In genomic region chr13:37049018-37049417, GRCm38 (mm10) we compare ENCODE assay signal across 17 mouse cellular contexts. TPM values are rescaled to one million over a fixed set of nuclear protein-coding genes. Genes with fewer than 3 reads are reported as not detected.
A peak's percentile ranks its signal among the peaks of the same experiment; 100 is the strongest.
DNase-seq lines count a peak whose midpoint lies in the region; ATAC-seq lines count a peak whose summit lies in the region.
"Had no signal": no experiment of that assay in that cellular context is flagged by ENCODE, and none has a peak within 500 bp of the region (broad histone marks: within the 10 kb centered on the region; RNA-seq: fewer than 3 reads in every experiment).

No protein-coding gene starts in this region.

- H3K27me3 ChIP-seq in forebrain, embryonic 14.5 days (replicated peaks; ENCODE audit: control insufficient read depth, insufficient read depth, low read length): no peaks in the 10 kb centered on the region
- H3K27me3 ChIP-seq: forebrain, embryonic 12.5 days; hindbrain, embryonic 15.5 days; liver, embryonic 13.5 days; midbrain, embryonic 13.5 days had no signal

- H3K36me3 ChIP-seq in forebrain, embryonic 14.5 days (ENCODE audit: control insufficient read depth, insufficient read depth, low read length): no peaks in the 10 kb centered on the region
- H3K36me3 ChIP-seq: forebrain, embryonic 12.5 days; hindbrain, embryonic 15.5 days; liver, embryonic 13.5 days; midbrain, embryonic 13.5 days had no signal

- peak; percentile 66 for ATAC-seq in megakaryocyte, adult 5-6 weeks (ENCODE audit: poor library complexity, severe bottlenecking)
- ATAC-seq in forebrain, embryonic 14.5 days: no peak
- ATAC-seq: intestine, embryonic 16.5 days; midbrain, embryonic 13.5 days had no signal

- 90% methylated on average over 6 of the region's 6 CpGs for WGBS in forebrain, embryonic 14.5 days

- H3K4me2 ChIP-seq in forebrain, embryonic 14.5 days (ENCODE audit: low read length): no peak overlapping the region
- H3K4me2 ChIP-seq: forebrain, embryonic 12.5 days; hindbrain, embryonic 15.5 days; midbrain, embryonic 13.5 days had no signal

- peak; percentile 30 for DNase-seq in heart, adult 8-10 months (ENCODE audit: low spot score)
- no peak for DNase-seq in heart, postnatal 4 days
- DNase-seq in thymus, postnatal 14 days: peak; percentile 29
- no peak for DNase-seq in thymus, adult 18-20 months
- no peak for DNase-seq in layer of hippocampus, adult 11-12 months (ENCODE audit: low spot score)
- DNase-seq in forebrain, embryonic 14.5 days (ENCODE audit: low spot score): no peak
- DNase-seq: cerebellum, postnatal 10 days; left cerebral cortex, postnatal 4 days; liver, embryonic 13.5 days; right cerebral cortex, postnatal 25 days had no signal

- H3K27ac ChIP-seq in forebrain, embryonic 14.5 days (ENCODE audit: low read depth, low read length): no peak overlapping the region
- H3K27ac ChIP-seq: forebrain, embryonic 12.5 days; hindbrain, embryonic 15.5 days; liver, embryonic 13.5 days; midbrain, embryonic 13.5 days; stomach, postnatal 0 days had no signal

- H3K4me3 ChIP-seq in forebrain, embryonic 14.5 days (ENCODE audit: low read depth, low read length): no peak overlapping the region
- H3K4me3 ChIP-seq: forebrain, embryonic 12.5 days; hindbrain, embryonic 15.5 days; liver, embryonic 13.5 days; midbrain, embryonic 13.5 days had no signal

- H3K9ac ChIP-seq in forebrain, embryonic 14.5 days (ENCODE audit: low read length): no peak overlapping the region
- H3K9ac ChIP-seq: forebrain, embryonic 12.5 days; hindbrain, embryonic 15.5 days; liver, embryonic 13.5 days; midbrain, embryonic 13.5 days had no signal

- no peaks in the 10 kb centered on the region for H3K4me1 ChIP-seq in forebrain, embryonic 14.5 days (ENCODE audit: control insufficient read depth, insufficient read depth, low read length)
- H3K4me1 ChIP-seq: forebrain, embryonic 12.5 days; hindbrain, embryonic 15.5 days; liver, embryonic 13.5 days; midbrain, embryonic 13.5 days had no signal

- no peaks in the 10 kb centered on the region for H3K9me3 ChIP-seq in forebrain, embryonic 14.5 days (replicated peaks; ENCODE audit: control insufficient read depth, low read length)
- H3K9me3 ChIP-seq: hindbrain, embryonic 15.5 days; liver, embryonic 13.5 days had no signal

RNA-seq across cellular contexts. Expression of gene F13a1, which starts 1.0 kb away (rescaled TPM):
- total RNA-seq in heart, adult 8-10 months (2022): 10 to 100 TPM; 16.7 to 21.3 (median 19.7) TPM
- total RNA-seq in heart, postnatal 4 days (2021): 1 to 10 TPM; 4.9 to 6.3 TPM
- total RNA-seq in megakaryocyte, adult 5-6 weeks (2015): 915 and 932 TPM in 2 replicates
- total RNA-seq in megakaryocyte, adult 5-6 weeks (2017): 1,582 and 1,657 TPM in 2 replicates
- polyA plus RNA-seq in forebrain, embryonic 14.5 days (2014; fragmentation: Nextera tagmentation; extraction: Ambion mirVana): 5.2 and 11.1 TPM in 2 replicates
- total RNA-seq: ES-E14 had no signal

Comparison
In these comparisons a context has a peak if more than half of its experiments do, and no peak if none do; other contexts are left out.
1. DNase-seq: peak in heart, adult 8-10 months (single experiment) and thymus, postnatal 14 days (single experiment); none in heart, postnatal 4 days (single experiment), thymus, adult 18-20 months (0 of 2), layer of hippocampus, adult 11-12 months (single experiment) and forebrain, embryonic 14.5 days (single experiment).
2. RNA of gene F13a1, which starts 1.0 kb away (total RNA-seq): 915 to 1,657 TPM in megakaryocyte, adult 5-6 weeks; 16.7 to 21.3 TPM in heart, adult 8-10 months and 4.9 to 6.3 TPM in heart, postnatal 4 days; every median in the first group is over 10 times any median in the second.